Mouse (Mus musculus) megakaryocyte, embryonic 14.5 days (primary cell): Measurements from ENCODE around the gene Lamp2.

Source experiments
- FLI1 ChIP-seq: IDR thresholded peaks from 2 replicates; pipeline ENCODE4 v1.6.1; 2012; ENCODE audit warnings: low read length, inconsistent platforms, mixed read lengths
- GATA1 ChIP-seq: IDR thresholded peaks from 3 replicates; pipeline ENCODE4 v1.6.1; 2012; ENCODE audit warnings: mixed read lengths, low read length, inconsistent platforms, borderline replicate concordance

DNA sequence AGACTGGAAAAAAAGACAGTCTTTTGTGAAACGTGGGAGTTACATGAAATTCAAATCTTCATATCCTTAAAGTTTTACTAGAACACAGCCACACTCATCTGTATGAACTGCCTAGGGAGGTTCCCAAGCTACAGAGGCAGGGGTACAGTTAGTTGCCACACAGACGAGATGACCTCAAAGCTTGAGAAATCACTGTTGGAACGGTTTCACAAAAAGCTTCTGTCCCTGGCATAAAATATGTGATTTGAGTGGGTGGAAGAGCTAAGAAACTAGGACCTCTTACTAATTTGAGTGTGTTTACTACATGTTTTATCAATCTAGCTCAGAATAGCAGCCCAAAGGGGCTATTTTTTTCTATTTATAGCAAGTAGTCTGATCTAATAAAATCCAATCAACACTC lies 33.9 kb downstream of the Lamp2 start:
- TF ChIP-seq GATA1 (no peak), FLI1 (no peak)
